Mouse (Mus musculus): ENCODE measurements at regions not wholly inside any gene's neighbourhood (a gene's known extent, or its start where the extent isn't known, plus 50 kb on each side); places are given as distances from the start of the nearest gene placed in this dataset.

DNA sequence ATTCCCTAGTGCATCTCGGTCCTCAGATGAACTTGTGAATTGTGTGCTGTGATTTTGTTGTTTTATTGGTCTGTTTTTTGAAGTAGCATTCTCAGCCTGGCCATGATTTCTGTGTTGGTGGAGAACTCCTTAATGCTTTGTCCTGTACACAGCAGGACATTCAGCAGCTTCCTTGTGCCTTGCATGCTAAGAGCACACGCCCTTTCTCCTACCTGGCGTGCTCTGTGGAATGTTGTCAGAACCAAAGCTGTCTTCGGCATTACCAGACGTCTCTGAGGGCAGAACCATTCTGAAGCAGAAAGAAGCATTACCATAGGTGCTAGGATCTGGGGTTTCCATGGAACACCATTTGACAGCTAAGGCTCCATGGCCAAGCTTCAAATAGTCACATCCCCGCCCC, 75.0 kb upstream of the Epc2 start:
- no peak for DNase-seq (ENCODE audit: low spot score in 2 of 2)

DNA sequence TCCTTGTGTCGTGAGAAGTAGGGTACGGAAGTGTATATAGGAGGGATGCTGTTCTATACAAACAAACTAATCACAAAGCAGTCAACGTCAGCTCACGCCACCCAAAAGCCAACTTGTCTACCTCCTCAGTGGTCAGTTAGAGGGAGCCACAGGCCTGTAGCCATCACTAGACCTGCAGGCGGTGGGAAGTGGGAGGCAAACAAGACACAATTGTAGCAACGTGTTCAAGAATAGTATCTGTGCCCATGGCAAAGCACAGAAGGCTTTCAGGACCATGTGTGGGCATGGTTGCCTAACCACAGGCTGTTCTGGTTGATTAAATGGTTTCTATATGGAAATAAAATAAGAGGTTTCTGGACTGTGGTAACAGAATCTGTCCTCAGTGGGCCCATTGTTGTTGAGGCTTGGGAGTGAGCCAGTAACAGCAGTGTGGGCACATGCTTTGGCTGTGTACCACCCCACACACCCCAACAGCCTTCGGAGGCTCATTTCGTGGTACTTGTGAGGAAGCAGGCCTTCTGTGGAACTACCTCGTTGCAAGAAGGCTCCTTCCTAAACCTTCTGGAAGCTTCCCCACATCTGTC, 72.0 kb upstream of the Epc2 start:
- DNase-seq (ENCODE audit: low spot score in 2 of 2): peak; percentile 47 to 80

DNA sequence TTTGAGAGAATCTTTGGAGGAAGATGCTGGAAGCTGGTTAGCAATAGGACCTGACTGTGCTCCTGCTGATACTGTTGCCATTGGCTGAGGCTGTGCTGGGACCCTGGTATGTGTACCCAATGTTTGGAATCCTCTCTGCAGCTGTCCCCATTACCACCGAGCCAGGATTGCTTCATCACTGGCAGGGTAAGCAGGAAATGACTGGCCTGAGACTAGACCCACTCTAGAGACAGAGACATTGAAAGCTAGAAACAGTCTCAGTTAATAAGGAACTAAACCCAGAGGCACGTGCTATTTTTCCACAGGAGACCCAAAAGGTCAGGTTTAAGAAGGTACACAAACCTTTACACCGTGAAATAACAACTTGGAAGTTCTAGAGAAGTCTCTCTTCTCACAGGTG, 70.3 kb upstream of the Epc2 start:
- no peak for DNase-seq (ENCODE audit: low spot score in 2 of 2)

DNA sequence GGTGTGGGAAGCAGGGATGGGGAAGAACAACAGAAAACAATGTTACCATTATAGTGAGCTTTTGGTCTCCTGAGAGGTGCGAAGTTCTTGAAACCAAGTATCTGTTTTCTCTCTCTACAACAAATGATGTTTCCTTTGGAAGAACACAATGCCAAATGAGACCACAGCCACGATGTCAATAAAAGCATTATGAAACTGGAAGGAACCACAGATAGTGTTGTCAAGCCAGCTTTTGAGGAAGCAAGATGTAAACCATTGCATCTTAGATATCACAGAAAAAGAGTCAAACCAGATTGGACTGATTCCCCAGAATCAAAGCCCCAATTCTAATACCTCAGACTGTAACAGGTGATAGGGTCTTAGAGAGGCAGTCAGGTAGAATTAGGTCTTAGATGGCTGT, 64.5 kb upstream of the Epc2 start:
- no peak for DNase-seq (ENCODE audit: low spot score in 2 of 2)

DNA sequence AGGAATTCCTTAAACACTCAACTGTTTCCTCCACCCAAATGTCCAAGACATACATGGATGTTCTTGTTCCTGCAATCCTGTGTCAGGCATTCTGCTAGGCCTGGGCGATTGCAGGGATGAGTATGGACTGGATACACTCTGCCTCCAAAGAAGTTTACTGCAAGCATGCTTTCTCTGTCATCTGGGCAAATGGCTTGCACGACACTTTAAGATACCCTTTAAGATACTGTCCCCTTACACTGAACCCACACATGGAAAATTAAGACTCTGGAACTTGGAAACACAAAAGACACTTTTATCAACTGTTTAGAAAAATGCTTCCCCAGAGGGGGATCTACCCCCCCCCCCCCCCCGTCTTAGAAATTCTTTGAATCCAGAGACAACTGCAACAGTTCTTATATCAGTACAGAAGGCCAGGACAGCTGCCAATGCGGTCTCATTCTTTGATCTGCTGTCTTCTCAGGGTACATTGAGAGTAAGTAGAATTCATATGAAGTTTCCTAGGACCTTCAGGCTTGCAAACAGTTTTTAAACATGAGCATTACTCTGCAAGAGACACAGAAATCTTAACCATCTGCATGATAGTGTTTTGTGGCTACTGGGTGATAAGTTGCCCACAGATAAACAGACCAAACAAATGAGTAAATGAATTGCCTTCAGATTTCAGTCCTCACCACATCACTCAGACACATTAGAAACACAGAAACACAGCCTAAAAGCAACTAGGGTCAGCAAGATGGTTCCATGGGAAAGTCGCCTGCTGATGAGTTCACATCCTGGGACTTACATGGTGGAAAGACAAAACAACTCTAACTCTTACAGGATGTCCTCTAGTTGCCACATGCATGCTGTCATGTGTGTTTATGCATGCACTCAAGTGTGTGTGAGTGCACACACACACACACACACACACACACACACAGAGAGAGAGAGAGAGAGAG, 59.7 kb upstream of the Epc2 start:
- no peak for DNase-seq (ENCODE audit: low spot score in 2 of 2)

Measured in layer of hippocampus, adult 18-20 months (tissue).